Mouse (Mus musculus): ENCODE results near the gene Loxl1.

Gene Loxl1

DNA sequence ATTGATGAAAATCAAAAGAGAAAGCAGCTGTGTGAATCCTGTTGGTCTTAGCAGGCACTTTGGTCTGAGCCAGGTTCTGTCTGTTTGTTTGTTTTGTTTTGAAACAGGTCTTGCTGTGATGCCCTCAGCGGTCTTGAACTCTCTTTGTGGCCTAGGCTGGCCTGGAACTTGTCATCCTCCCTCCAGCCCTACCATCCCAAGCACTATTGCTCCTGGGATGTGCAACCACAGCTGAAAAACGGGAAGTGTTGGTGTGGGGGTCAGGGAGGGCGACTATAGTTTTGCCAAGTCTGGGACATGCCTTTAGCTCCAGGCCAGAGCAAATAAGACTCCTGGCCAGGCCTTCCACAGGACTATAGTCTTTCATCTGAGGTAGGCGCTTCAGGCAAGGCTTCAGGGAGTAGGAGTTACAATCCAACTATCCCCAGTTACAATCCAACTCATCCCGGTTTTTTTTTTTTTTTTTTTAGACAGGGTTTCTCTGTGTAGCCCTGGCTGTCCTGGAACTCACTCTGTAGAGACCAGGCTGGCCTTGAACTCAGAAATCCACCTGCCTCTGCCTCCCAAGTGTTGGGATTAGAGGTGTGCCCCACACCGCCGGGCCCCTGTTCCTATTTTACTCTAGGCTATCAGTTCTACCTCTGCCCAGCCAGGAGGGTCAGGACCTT lies 64.1 kb downstream of the Loxl1 start:
- no peak for DNase-seq

DNA sequence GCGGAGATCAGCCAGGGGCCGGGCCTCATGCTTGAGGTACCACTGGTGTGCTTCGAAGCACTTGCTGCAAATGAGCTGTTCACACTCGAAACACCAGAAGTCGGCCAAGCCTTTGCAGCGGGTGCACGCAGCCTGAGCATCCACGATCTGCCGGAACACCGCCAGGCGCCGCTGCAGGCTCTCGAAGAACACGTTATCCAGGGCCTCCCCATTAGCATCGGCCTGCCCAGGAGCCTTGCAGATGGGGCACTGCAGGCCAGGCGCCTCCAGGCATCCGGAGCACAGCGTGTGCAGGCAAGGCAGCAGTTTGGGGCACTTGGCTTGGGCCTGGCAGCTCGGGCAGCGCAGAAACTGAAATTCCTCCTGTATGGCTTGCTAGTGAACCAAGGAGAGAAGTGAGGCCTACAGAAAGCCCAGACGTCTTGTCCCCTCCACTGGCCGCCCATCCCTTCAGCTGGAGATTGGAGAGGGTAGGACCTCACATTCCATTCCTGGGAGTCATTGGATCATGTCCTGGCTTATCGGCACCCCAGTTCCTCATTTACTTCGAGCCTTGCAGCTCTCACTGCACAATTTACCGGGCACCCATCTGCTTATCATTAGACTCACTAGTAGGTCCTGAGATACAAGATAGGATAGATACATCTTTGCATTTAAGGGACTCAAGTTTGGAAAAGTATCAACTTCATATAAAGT lies 65.8 kb downstream of the Loxl1 start:
- peak; percentile 87 to 89 for DNase-seq

- no peak for DNase-seq
These were observed 66.8 kb downstream of the Loxl1 start for GRCm38 (mm10) chr9:58246083-58246591.

- DNase-seq, result no peak
These were observed 69.3 kb downstream of the Loxl1 start for GRCm38 (mm10) chr9:58243696-58244095.

GRCm38 (mm10) chr9:58242696-58243095 lies 70.3 kb downstream of the Loxl1 start:
- DNase-seq, result no peak

DNA sequence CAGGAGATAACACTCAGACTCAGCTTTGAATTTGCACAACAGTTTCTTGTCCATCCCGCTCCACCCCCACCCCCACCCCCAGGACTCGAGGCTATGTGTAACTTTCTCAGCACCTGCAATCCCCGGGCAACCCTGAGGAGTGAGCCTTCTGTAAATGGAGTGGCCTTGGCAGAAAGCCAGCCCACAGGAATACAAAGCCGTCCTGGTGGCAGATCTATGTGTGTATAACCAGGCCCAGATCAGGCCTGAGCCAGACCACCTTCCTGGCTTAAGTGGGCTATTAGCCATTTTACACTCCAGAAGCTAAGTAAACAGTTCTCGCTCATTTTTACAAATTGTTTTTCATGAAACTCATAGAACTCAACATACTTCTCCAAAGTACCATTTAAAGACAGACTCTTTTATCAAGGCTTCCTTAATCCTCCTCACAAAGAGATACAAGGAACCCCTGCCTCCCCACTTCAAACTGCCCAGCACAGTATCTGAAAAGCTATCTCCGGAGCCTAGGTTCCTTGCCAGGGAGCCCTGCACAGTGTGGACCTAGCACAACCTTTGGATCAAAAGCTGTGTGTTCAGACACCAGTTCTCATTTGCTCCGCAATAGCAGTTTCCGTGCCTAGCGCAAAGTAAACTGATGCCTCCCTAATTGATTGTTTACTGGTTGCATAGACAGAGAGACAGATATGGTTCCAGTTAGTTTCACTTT lies 71.1 kb downstream of the Loxl1 start:
- DNase-seq, result peak; percentile 75 to 76

Measured in kidney, postnatal 25 days (tissue).